Mouse (Mus musculus) hindbrain, embryonic 16.5 days (tissue): ENCODE measurements at regions not wholly inside any gene's neighbourhood (a gene's known extent, or its start where the extent isn't known, plus 50 kb on each side); places are given as distances from the start of the nearest gene placed in this dataset.

ENCODE experiments used
- ATAC-seq: fragments of 200-750 bp; cut with Nextera tagmentation; 2 replicates; pipeline ENCODE4 v1.8.0; 2017; ENCODE audit warnings: moderate TSS enrichment, moderate library complexity
- H3K27ac ChIP-seq: fragments of 300-500 bp; sonication (generic); 2 replicates; pipeline ENCODE4 v1.5.1; 2014; ENCODE audit warnings: low read depth, mild to moderate bottlenecking, control low read depth, low read length, moderate library complexity
- H3K27me3 ChIP-seq: fragments of 300-500 bp; sonication (generic); replicated peaks from 2 replicates; pipeline ENCODE4 v1.6.1; 2014; ENCODE audit warnings: low read length; ENCODE audit not compliant: control insufficient read depth, insufficient read depth
- H3K36me3 ChIP-seq: fragments of 300-500 bp; sonication (generic); 2 replicates; pipeline ENCODE4 v1.6.1; 2014; ENCODE audit warnings: mild to moderate bottlenecking, low read length, moderate library complexity, mixed read lengths; ENCODE audit not compliant: control insufficient read depth, insufficient read depth
- H3K4me1 ChIP-seq: fragments of 300-500 bp; sonication (generic); 2 replicates; pipeline ENCODE4 v1.6.1; 2014; ENCODE audit warnings: low read depth, low read length; ENCODE audit not compliant: control insufficient read depth, insufficient read depth
- H3K4me2 ChIP-seq: fragments of 300-500 bp; sonication (generic); 2 replicates; pipeline ENCODE4 v1.6.1; 2014; ENCODE audit warnings: mild to moderate bottlenecking, low read length, control low read depth, moderate library complexity
- H3K4me3 ChIP-seq: fragments of 300-500 bp; sonication (generic); 2 replicates; pipeline ENCODE4 v1.5.1; 2014; ENCODE audit warnings: mild to moderate bottlenecking, low read length, control low read depth, moderate library complexity
- H3K9ac ChIP-seq: fragments of 300-500 bp; sonication (generic); 2 replicates; pipeline ENCODE4 v1.6.1; 2014; ENCODE audit warnings: low read depth, mild to moderate bottlenecking, control low read depth, low read length, moderate library complexity
- H3K9me3 ChIP-seq: fragments of 300-500 bp; sonication (generic); 2 replicates; pipeline ENCODE4 v1.6.1; 2014; ENCODE audit warnings: mild to moderate bottlenecking, low read length, moderate library complexity; ENCODE audit not compliant: control insufficient read depth
- WGBS: fragments of 180-500 bp; shearing (Covaris S2); extraction: QIAGEN DNeasy Blood & Tissue Kit; methylation state at CpG from one replicate; pipeline ENCODE4 v1.1.7; 2014; 5-methylcytosine and 5-hydroxymethylcytosine counted together

GRCm38 (mm10) chr13:107598391-107598790 lies 445.9 kb upstream of the Smim15 start:
- Histone ChIP-seq H3K9me3 (no peaks in the 10 kb centered on the region; the same call in 1 of the 2 replicates), H3K27me3 (no peaks in the 10 kb centered on the region), H3K4me2 (no peak overlapping the region), H3K4me3 (no peak overlapping the region), H3K9ac (no peak overlapping the region), H3K27ac (no peak overlapping the region), H3K36me3 (no peaks in the 10 kb centered on the region), H3K4me1 (peaks cover 6% of the 10 kb centered on the region; the same call in 1 of the 2 replicates)
- WGBS, result 19% methylated on average over 1 of the region's 1 CpGs
- ATAC-seq, result no peak

DNA sequence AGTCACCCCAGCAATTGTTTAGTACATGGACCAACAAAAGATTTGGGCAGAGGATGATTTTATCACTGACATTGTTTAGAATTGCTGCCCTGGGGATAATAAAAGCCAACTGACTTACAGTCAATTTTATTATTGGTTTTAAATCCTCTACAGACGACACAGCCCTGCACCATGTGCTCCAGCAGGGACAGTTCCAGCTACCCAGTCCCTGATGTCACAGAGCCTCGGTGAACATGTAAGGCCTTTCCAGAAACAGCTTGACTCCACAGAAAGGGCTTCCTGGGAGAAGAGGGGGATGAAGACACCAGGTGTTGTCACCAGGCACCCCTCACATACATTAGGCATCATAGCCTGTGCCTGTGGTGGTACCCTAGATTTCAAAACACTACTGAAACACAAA lies 447.0 kb upstream of the Smim15 start:
- Histone ChIP-seq H3K9me3 (no peaks in the 10 kb centered on the region), H3K4me1 (peaks cover 6% of the 10 kb centered on the region; the same call in 1 of the 2 replicates), H3K27ac (no peak overlapping the region), H3K9ac (no peak overlapping the region), H3K36me3 (no peaks in the 10 kb centered on the region), H3K4me3 (no peak overlapping the region), H3K4me2 (no peak overlapping the region), H3K27me3 (no peaks in the 10 kb centered on the region)
- no peak for ATAC-seq
- WGBS, result 49% methylated on average over 2 of the region's 2 CpGs

DNA sequence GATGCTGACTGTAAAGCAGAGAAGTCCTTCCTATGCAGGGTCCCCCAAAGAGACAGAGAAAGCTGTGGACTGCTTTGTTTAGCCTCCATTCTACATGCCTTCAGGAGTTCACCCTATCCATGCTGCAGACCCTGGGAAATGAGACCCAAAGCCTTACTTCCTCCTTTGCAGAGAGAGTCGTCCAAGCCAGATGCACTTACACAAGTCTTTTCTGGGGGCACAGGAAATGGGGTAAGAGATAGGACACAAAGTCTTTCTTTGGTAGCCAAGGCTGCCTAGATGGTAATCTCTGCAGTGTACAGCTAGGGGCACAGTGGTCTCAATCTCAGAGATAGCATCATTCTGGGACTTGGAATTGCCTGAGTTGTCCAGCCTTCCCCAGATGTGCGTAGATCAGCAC lies 448.1 kb upstream of the Smim15 start:
- Histone ChIP-seq H3K27ac (no peak overlapping the region), H3K27me3 (no peaks in the 10 kb centered on the region), H3K4me2 (no peak overlapping the region), H3K4me3 (no peak overlapping the region), H3K36me3 (no peaks in the 10 kb centered on the region), H3K4me1 (peaks cover 6% of the 10 kb centered on the region; the same call in 1 of the 2 replicates), H3K9ac (no peak overlapping the region), H3K9me3 (no peaks in the 10 kb centered on the region)
- no peak for ATAC-seq
- WGBS, result 87% methylated on average over 2 of the region's 2 CpGs

DNA sequence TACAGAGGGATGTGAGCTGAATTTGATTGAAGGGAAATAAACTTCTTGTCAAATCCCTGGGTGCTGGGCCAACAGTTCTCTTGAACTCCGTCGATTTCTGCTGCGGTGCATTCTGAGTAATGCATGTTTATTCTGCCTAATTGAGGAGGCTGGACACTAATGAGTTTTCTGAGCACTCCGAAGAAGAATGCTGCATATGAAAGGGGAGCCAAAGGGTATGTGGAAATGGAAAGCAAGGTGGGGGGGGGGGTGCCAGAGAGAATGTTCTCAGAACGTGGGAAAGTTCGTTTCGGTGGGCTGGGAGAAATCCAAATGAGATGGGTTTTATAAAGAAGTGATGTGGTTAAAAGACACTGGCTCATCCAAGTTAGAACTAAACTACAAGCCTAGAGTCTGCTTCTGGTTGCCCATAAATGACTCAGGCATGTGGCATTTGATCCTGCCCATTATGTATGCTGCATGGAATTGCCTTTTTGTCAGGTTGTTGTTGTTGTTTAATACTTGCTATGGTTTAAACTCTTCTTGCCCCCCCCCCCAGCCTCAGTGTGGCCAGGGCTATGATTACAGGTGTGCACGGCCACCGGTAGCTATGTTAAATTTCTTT lies 455.7 kb upstream of the Smim15 start:
- 47% methylated on average over 9 of the region's 9 CpGs for WGBS
- Histone ChIP-seq H3K9ac (no peak overlapping the region), H3K4me1 (peaks cover 5% of the 10 kb centered on the region; the same call in 1 of the 2 replicates), H3K4me3 (no peak overlapping the region), H3K27me3 (no peaks in the 10 kb centered on the region), H3K27ac (no peak overlapping the region), H3K9me3 (no peaks in the 10 kb centered on the region), H3K36me3 (no peaks in the 10 kb centered on the region), H3K4me2 (no peak overlapping the region)
- ATAC-seq, result no peak

DNA sequence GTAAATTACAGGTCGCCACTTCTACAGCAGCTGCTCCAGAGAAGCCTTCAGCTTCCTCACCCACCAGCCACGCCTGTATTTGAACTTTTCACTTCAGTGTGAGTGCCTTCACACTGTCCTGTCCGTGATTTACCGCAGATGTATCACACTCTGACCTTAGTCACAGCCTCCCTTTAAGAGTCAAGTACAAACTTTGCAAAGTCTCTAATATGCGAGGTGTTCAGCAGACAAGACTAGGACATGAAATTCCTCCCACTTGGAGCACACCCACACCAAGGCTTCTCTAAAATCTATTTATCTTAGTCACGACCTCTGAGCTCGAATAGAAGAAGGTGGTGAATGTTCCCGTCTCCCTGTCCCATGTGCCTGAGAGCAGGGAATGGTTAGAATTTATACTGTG lies 456.6 kb upstream of the Smim15 start:
- 64% methylated on average over 8 of the region's 8 CpGs for WGBS
- Histone ChIP-seq H3K27me3 (no peaks in the 10 kb centered on the region), H3K27ac (no peak overlapping the region), H3K36me3 (no peaks in the 10 kb centered on the region), H3K9me3 (no peaks in the 10 kb centered on the region), H3K4me1 (peaks cover 5% of the 10 kb centered on the region; the same call in 1 of the 2 replicates), H3K9ac (no peak overlapping the region), H3K4me2 (no peak overlapping the region), H3K4me3 (no peak overlapping the region)
- no peak for ATAC-seq

GRCm38 (mm10) chr13:107585936-107586335 lies 458.3 kb upstream of the Smim15 start:
- no peaks in the 10 kb centered on the region for H3K36me3 ChIP-seq
- H3K4me3 ChIP-seq, result no peak overlapping the region
- no peak; the same call in 1 of the 2 replicates for ATAC-seq
- no peak overlapping the region for H3K4me2 ChIP-seq
- 57% methylated on average over 9 of the region's 9 CpGs for WGBS
- H3K9me3 ChIP-seq, result no peaks in the 10 kb centered on the region
- H3K27me3 ChIP-seq, result no peaks in the 10 kb centered on the region
- H3K9ac ChIP-seq, result no peak overlapping the region
- no peak overlapping the region; the same call in 1 of the 2 replicates for H3K27ac ChIP-seq
- peaks cover 5% of the 10 kb centered on the region; the same call in 1 of the 2 replicates for H3K4me1 ChIP-seq

DNA sequence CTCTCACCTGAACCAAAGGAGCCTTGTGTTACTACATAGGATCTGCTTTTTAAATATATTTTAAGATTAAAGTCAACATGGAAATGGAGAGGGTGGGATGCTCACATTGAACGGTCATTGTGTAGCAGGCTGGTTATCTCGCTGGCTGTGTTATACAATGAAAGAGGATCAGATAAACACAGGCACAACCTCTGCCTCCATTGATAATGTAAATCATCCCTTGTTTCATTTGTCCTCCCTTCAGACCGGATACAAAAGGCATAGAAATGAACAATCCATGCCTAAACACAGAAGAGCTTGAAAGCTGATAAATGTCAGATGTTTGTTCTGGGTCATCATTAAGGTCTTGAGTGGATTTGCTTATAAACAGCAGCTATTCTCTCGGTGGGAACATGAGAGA lies 458.9 kb upstream of the Smim15 start:
- Histone ChIP-seq H3K4me1 (peaks cover 5% of the 10 kb centered on the region; the same call in 1 of the 2 replicates), H3K4me3 (no peak overlapping the region), H3K36me3 (no peaks in the 10 kb centered on the region), H3K27ac (no peak overlapping the region), H3K9me3 (no peaks in the 10 kb centered on the region), H3K27me3 (no peaks in the 10 kb centered on the region), H3K4me2 (no peak overlapping the region), H3K9ac (no peak overlapping the region)
- WGBS, result 23% methylated on average over 4 of the region's 4 CpGs
- ATAC-seq, result no peak

GRCm38 (mm10) chr13:107578968-107579367 lies 465.3 kb upstream of the Smim15 start:
- no peaks in the 10 kb centered on the region for H3K9me3 ChIP-seq
- no peak overlapping the region for H3K9ac ChIP-seq
- WGBS, result 81% methylated on average over 6 of the region's 6 CpGs
- no peak overlapping the region for H3K4me2 ChIP-seq
- H3K27me3 ChIP-seq, result no peaks in the 10 kb centered on the region
- H3K27ac ChIP-seq, result no peak overlapping the region
- no peaks in the 10 kb centered on the region for H3K36me3 ChIP-seq
- H3K4me1 ChIP-seq, result no peaks in the 10 kb centered on the region; the same call in 1 of the 2 replicates
- no peak for ATAC-seq
- H3K4me3 ChIP-seq, result no peak overlapping the region

GRCm38 (mm10) chr13:107577809-107578208 lies 466.4 kb upstream of the Smim15 start:
- Histone ChIP-seq H3K4me1 (no peaks in the 10 kb centered on the region; the same call in 1 of the 2 replicates), H3K36me3 (no peaks in the 10 kb centered on the region), H3K27ac (no peak overlapping the region), H3K9me3 (no peaks in the 10 kb centered on the region), H3K4me2 (no peak overlapping the region), H3K4me3 (no peak overlapping the region), H3K9ac (no peak overlapping the region), H3K27me3 (no peaks in the 10 kb centered on the region)
- WGBS, result 78% methylated on average over 8 of the region's 8 CpGs
- ATAC-seq, result no peak
